Mouse (Mus musculus): ENCODE measurements at regions not wholly inside any gene's neighbourhood (a gene's known extent, or its start where the extent isn't known, plus 50 kb on each side); places are given as distances from the start of the nearest gene placed in this dataset.

DNA sequence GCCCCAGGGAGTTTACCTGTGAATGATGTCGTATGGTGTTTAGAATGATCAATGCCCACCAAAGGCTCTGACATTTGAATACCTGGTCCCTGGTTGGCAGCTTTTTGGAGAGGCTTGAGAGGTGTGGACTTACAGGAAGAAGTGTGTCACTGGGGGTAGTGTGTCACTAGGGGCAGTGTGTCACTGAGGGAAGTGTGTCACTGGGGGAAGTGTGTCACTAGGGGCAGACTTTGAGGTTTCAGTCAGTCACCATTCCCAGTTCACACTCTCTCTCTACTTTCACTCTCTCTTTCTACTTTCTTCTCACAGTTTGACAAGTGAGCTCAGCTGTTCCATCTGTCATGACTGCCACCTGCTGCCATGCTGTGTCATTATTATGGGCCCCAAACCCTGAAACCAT lies 52.0 kb upstream of the Ccnd1 start:
- H3K27ac ChIP-seq (ENCODE audit: insufficient read depth, low read depth): no peak overlapping the region
- in situ Hi-C loops (cut with MboI; ENCODE audit: low pct_ligation_motif_present, low pct_unique_long_range_greater_than_20kb, low sequenced_read_pairs) (no loop called here), dilution Hi-C loops (cut with MboI; ENCODE audit: extremely low pct_ligation_motif_present, extremely low pct_unique_long_range_greater_than_20kb, low sequenced_read_pairs) (no loop called here)
- no peaks in the 10 kb centered on the region for H3K36me3 ChIP-seq (replicated peaks in 1 of 2; ENCODE audit: control insufficient read depth in 1 of 2, insufficient read depth in 1 of 2, low read length in 1 of 2)
- H3K9ac ChIP-seq (ENCODE audit: insufficient read depth, low read depth): no peak overlapping the region
- no peak for TF ChIP-seq CHD2 (IDR thresholded peaks at IDR 0.05; ENCODE audit: low read length)
- TF ChIP-seq ZNF384 (IDR thresholded peaks at IDR 0.05; ENCODE audit: low read depth, low read length): no peak
- no peak for TF ChIP-seq ZMIZ1 (IDR thresholded peaks at IDR 0.05; ENCODE audit: low read depth, low read length)
- TF ChIP-seq MAZ (IDR thresholded peaks at IDR 0.05; ENCODE audit: low read depth, low read length): no peak
- no peak for TF ChIP-seq PAX5 (IDR thresholded peaks at IDR 0.05; ENCODE audit: low read length)
- no peak for TF ChIP-seq MXI1 (IDR thresholded peaks at IDR 0.05; ENCODE audit: low read depth, low read length)
- peak in 1 of 2 experiments; percentile 46; a peak in 2 of 4 replicates for TF ChIP-seq CTCF (conservative IDR thresholded peaks at IDR 0.05 in 1 of 2, IDR thresholded peaks at IDR 0.05 in 1 of 2; ENCODE audit: low read depth in 2 of 2, low read length in 2 of 2)
- TF ChIP-seq TCF12 (IDR thresholded peaks at IDR 0.05; ENCODE audit: low read depth, low read length): no peak
- peaks cover 6% of the 10 kb centered on the region for H3K9me3 ChIP-seq (replicated peaks; ENCODE audit: low read length)
- H3K4me2 ChIP-seq (ENCODE audit: insufficient read depth, low read depth, poor library complexity, severe bottlenecking): no peak overlapping the region
- H3K27me3 ChIP-seq (replicated peaks): peaks cover 40% of the 10 kb centered on the region
- no peak overlapping the region for H3K4me3 ChIP-seq (replicated peaks in 1 of 3; ENCODE audit: low read depth in 2 of 3, low read length in 2 of 3, poor library complexity in 1 of 3)
- peak; percentile 10 for DNase-seq (ENCODE audit: extremely low read depth)
- no peaks in the 10 kb centered on the region for H3K79me2 ChIP-seq (replicated peaks; ENCODE audit: control insufficient read depth, extremely low read depth, insufficient read depth, poor library complexity, severe bottlenecking)
- peaks cover 0 to 22% of the 10 kb centered on the region in 2 experiments; a peak in 2 of 4 replicates for H3K4me1 ChIP-seq (ENCODE audit: control insufficient read depth in 1 of 2, insufficient read depth in 2 of 2)
